Mouse (Mus musculus) cortical plate, adult 2 months (tissue): Measurements from ENCODE around the gene Gpr155.

Experiments
- CTCF ChIP-seq: fragments of 200-500 bp; IDR thresholded peaks from 2 replicates; pipeline ENCODE4 v1.5.1; 2011; ENCODE audit warnings: mild to moderate bottlenecking, control low read depth, low read length; ENCODE audit not compliant: insufficient read depth; ENCODE audit errors: extremely low read depth
- POLR2A ChIP-seq: fragments of 200-500 bp; IDR thresholded peaks from 2 replicates; pipeline ENCODE4 v1.6.1; 2011; ENCODE audit warnings: mild to moderate bottlenecking, low read length, control low read depth; ENCODE audit not compliant: insufficient read depth; ENCODE audit errors: extremely low read depth

GRCm38 (mm10) chr2:73359941-73360340, 26.4 kb downstream of the Gpr155 start:
- TF ChIP-seq CTCF, result no peak
- TF ChIP-seq POLR2A, result no peak
